Mouse (Mus musculus): ENCODE results near the gene Map7d1. TPM values are rescaled to one million over a fixed set of nuclear protein-coding genes. Genes with fewer than 3 reads are reported as not detected.
A peak's percentile ranks its signal among the peaks of the same experiment; 100 is the strongest.
"Not testable (repeated sequence)": the region's sequence is repeated elsewhere in the genome, so short reads cannot be mapped to it uniquely, and the experiment has no call there.

The Map7d1 gene
- total RNA-seq, 2 experiments from 2014 or later = 64.1 to 70.7 TPM

GRCm38 (mm10) chr4:126246202-126246889, 9.8 kb downstream of the Map7d1 start:
- DNase-seq (ENCODE audit: low spot score in 2 of 2) = no peak

- DNase-seq (ENCODE audit: low spot score in 2 of 2) = no peak
These were observed 13.6 kb downstream of the Map7d1 start for GRCm38 (mm10) chr4:126242510-126242909.

DNA sequence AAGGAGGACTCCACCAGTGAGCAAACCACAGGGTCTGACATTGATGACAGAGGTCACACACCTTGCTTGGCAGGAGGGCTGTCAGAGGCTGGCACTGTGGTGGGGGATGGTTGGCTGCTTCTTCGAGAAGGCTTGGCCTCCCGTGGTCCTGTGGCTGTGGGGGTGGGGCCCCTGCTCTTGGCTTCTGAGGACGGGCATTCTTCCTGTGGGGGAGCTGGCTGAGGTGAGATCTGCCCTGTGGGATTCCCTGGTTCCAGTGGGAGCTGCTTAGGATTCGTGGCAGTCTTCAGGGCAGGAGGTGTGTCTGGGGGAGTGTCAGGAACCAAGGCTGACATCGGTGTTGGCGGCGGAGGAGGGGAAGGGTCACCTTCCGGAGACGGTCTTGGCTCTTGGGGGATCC, 14.2 kb downstream of the Map7d1 start:
- no peak for DNase-seq (ENCODE audit: low spot score in 2 of 2)

DNA sequence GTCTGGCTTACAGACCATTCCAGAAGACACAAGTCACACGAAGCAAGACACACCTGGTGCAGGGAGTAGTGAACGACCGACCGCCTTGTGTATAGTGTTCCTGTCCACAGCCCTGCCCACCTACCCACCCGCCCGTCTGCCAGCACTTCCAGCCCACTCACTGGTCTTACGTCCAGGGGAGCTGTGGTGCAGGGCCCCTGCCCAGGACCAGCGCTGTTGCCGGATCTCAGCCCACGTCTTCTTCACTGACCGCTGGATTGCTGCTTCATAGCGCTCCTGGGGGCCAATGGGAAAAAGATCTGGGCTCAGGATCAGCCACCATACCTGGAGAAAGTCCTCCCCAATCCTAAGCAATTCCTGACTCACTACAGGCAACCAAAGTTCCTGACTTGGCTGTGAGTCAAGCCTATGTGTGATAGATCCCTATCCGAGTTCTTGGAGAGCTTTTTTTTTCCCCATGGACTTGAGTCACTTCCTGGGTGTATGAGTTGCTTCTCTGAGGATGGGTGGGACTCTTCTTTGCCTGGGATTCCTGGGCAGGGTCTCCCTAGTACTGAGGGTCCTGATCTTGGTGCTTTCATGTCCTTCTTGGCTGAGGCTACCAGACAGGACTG, 16.2 kb downstream of the Map7d1 start:
- DNase-seq (ENCODE audit: low spot score in 2 of 2) = no peak

DNA sequence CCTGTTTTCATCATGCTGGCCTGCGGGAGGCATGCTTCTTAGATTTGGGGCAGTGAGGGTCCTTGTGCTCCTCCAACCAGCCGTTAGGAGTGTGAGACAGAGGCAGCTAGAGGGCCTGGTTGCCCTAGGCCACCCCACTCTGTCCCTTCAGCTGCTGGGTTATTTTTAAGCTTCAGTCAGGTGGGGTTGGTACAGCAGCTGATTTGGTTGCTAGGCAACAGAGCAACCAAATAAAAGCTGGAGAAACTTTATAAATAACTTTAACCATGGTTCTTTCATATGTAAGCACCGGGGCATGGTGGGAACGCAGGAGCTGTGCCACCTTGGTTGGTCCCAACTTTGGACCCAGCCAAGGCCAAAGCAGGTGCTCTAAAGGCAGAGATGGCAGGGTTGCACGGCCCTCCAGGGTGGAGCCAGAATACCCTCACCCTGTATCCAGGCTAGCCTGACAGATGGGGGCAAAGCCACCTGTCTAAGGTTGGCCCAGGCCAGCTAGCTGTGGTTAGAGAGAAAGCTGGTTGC, 18.4 kb downstream of the Map7d1 start:
- DNase-seq (ENCODE audit: low spot score in 2 of 2) = no peak

- no peak for DNase-seq (ENCODE audit: low spot score in 2 of 2)
These were observed 19.5 kb downstream of the Map7d1 start for GRCm38 (mm10) chr4:126236467-126237280.

GRCm38 (mm10) chr4:126235191-126235590, 21.0 kb downstream of the Map7d1 start:
- no peak for DNase-seq (ENCODE audit: low spot score in 2 of 2)

GRCm38 (mm10) chr4:126234496-126235175, 21.5 kb downstream of the Map7d1 start:
- no peak for DNase-seq (ENCODE audit: low spot score in 2 of 2)

GRCm38 (mm10) chr4:126233676-126234308, 22.4 kb downstream of the Map7d1 start:
- DNase-seq (ENCODE audit: low spot score in 2 of 2) = no peak

- no peak for DNase-seq (ENCODE audit: low spot score in 2 of 2)
These were observed 26.2 kb downstream of the Map7d1 start for GRCm38 (mm10) chr4:126229900-126230299.

GRCm38 (mm10) chr4:126228144-126228543, 28.0 kb downstream of the Map7d1 start:
- DNase-seq (ENCODE audit: low spot score in 2 of 2) = no peak

GRCm38 (mm10) chr4:126227077-126227761, 28.9 kb downstream of the Map7d1 start:
- DNase-seq (ENCODE audit: low spot score in 2 of 2) = peak; percentile 76 to 87

DNA sequence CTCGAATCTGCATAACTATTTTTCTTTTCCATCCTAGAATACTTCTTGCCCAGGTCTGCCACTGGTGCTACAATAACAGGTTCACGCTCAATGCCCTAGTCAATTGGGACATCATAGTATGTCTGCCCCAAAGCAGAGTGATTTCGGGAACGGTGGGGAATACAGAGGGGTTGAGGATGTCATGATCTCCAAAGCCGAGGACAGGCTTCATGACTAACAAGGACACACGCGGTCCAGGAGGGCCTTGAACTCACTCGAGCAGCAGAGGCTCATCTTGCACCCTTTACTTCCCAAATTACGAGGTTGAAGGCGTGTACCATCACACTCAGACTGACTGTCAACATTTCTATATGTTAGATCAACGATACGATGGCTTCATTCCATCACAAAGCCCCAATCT, 29.5 kb downstream of the Map7d1 start:
- no peak for DNase-seq (ENCODE audit: low spot score in 2 of 2)

DNA sequence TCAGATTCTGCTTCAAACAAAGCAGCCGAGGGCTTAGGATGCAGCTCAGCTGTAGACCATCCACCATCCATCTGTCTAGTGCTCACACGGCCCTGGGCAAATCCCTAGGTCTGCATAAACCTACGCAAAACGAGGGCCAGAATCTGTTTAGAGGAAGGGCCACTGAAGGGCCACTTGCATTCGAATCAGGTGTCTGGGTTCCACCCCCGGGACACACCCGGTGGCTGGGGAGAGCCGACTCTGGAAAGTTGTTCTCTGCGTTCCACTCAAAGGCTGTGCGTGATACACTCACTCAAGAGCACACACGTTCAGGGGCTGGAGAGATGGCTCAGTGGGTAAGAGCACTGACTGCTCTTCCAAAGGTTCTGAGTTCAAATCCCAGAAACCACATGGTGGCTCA, 33.5 kb downstream of the Map7d1 start:
- no peak for DNase-seq (ENCODE audit: low spot score in 2 of 2)

DNA sequence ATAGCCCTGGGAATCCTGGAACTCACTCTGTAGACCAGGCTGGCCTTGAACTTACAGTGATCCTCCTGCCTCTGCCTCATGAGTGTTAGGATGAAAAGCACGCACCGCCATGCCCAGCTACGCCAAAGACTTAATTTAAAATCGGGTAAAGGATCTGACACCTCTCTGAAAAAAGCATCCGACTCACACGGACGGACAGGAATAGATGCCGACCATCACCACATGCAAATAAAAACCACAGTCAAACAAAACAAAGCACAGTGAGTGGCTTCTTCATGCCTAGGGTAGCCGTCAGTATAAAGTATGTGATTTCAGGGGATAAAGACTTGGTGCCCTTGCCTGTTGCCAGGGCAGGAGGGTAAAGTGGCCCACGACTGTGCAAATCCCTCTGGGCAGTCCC, 36.1 kb downstream of the Map7d1 start:
- DNase-seq (ENCODE audit: low spot score in 2 of 2) = no peak

DNA sequence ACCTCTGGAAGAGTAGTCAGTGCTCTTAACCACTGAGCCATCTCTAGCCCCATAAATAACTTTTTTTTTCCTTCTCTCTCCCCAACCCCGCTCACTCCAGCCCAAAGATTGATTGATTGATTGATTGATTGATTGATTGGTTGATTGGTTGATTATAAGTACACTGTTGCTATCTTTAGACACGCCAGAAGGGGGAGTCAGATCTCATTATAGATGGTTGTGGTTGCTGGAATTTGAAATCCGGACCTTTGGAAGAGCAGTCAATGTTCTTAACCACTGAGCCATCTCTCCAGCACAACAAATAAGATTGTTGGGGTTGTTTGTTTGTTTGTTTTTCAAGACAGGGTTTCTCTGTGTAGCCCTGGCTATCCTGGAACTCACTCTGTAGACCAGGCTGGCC, 36.6 kb downstream of the Map7d1 start:
- not testable (repeated sequence) for DNase-seq (ENCODE audit: low spot score in 2 of 2)

GRCm38 (mm10) chr4:126217771-126218170, 38.4 kb downstream of the Map7d1 start:
- DNase-seq (ENCODE audit: low spot score in 2 of 2) = no peak

GRCm38 (mm10) chr4:126207081-126207480, 49.1 kb downstream of the Map7d1 start:
- DNase-seq (ENCODE audit: low spot score in 2 of 2) = no peak

GRCm38 (mm10) chr4:126205386-126205785, 50.8 kb downstream of the Map7d1 start:
- DNase-seq (ENCODE audit: low spot score in 2 of 2) = no peak

DNA sequence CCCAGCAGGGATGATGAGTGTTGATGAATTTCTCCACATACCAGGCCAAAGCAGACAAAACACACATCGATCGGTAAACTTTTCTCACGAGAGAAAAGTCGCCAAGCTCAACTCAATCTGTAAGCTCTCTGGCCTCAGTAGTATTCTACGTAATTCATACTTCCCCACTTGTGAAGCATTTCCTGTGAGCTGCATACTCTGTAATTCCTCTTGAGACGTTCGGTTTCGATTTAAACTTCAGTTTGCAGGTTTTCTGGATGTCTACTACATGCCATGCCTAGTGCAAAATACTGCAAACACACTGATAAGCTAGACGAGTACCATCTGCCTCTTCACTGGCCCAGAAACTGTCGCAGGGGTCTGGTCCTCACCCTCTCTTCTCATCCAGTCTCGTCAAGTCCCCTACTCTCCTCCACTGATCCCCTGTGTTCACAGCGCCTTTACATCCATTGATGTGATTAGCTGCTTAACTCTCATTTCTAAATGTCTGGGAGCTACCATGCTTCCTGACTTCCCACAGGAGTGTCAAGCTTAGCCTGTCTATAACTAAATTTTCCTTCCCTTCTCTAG, 51.4 kb downstream of the Map7d1 start:
- no peak for DNase-seq (ENCODE audit: low spot score in 2 of 2)
